Mouse (Mus musculus): ENCODE data around the gene Cdc34.

Cdc34 gene

GRCm38 (mm10) chr10:79671396-79672087, 10.5 kb upstream of the Cdc34 start:
- no peak for DNase-seq (ENCODE audit: low spot score)

GRCm38 (mm10) chr10:79672088-79672455, 9.9 kb upstream of the Cdc34 start:
- DNase-seq (ENCODE audit: low spot score) = no peak

- DNase-seq (ENCODE audit: low spot score) = no peak
These were observed 8.9 kb upstream of the Cdc34 start for GRCm38 (mm10) chr10:79673054-79673453.

- DNase-seq (ENCODE audit: low spot score) = no peak
These were observed 6.5 kb upstream of the Cdc34 start for GRCm38 (mm10) chr10:79675346-79676035.

GRCm38 (mm10) chr10:79680606-79681495, 1.1 kb upstream of the Cdc34 start:
- no peak for DNase-seq (ENCODE audit: low spot score)

GRCm38 (mm10) chr10:79682551-79682915, 538 bp downstream of the Cdc34 start:
- DNase-seq (ENCODE audit: low spot score) = peak; percentile 34

GRCm38 (mm10) chr10:79682916-79683582, 1.1 kb downstream of the Cdc34 start:
- no peak for DNase-seq (ENCODE audit: low spot score)

- no peak for DNase-seq (ENCODE audit: low spot score)
These were observed 2.0 kb downstream of the Cdc34 start for GRCm38 (mm10) chr10:79683726-79684640.

GRCm38 (mm10) chr10:79684770-79685600, 3.0 kb downstream of the Cdc34 start:
- no peak for DNase-seq (ENCODE audit: low spot score)

GRCm38 (mm10) chr10:79686219-79686618, 4.2 kb downstream of the Cdc34 start:
- DNase-seq (ENCODE audit: low spot score) = no peak

- DNase-seq (ENCODE audit: low spot score) = no peak
These were observed 4.7 kb downstream of the Cdc34 start for GRCm38 (mm10) chr10:79686691-79687090.

GRCm38 (mm10) chr10:79687513-79687912, 5.5 kb downstream of the Cdc34 start:
- DNase-seq (ENCODE audit: low spot score) = no peak

- DNase-seq (ENCODE audit: low spot score) = no peak
These were observed 6.7 kb downstream of the Cdc34 start, which contains the start of gene Gzmm for GRCm38 (mm10) chr10:79688720-79689119. TSS of gene Gzmm (plus strand) at chr10:79689020.

- DNase-seq (ENCODE audit: low spot score) = no peak
These were observed 7.2 kb downstream of the Cdc34 start for GRCm38 (mm10) chr10:79689178-79689577.

GRCm38 (mm10) chr10:79691986-79692548, 10.1 kb downstream of the Cdc34 start:
- no peak for DNase-seq (ENCODE audit: low spot score)

- DNase-seq (ENCODE audit: low spot score) = no peak
These were observed 11.8 kb downstream of the Cdc34 start for GRCm38 (mm10) chr10:79693580-79694378.

- DNase-seq (ENCODE audit: low spot score) = no peak
These were observed 12.3 kb downstream of the Cdc34 start for GRCm38 (mm10) chr10:79694379-79694655.

GRCm38 (mm10) chr10:79695231-79696128, 13.5 kb downstream of the Cdc34 start:
- peak; percentile 63 for DNase-seq (ENCODE audit: low spot score)

All from spleen, adult 12 weeks (tissue).